Mouse (Mus musculus): ENCODE results near the gene Atp2b2. TPM values are rescaled to one million over a fixed set of nuclear protein-coding genes. Genes with fewer than 3 reads are reported as not detected.

Gene Atp2b2
- total and polyA plus RNA-seq, 3 experiments: 0.04 TPM; not detected in 2

DNA sequence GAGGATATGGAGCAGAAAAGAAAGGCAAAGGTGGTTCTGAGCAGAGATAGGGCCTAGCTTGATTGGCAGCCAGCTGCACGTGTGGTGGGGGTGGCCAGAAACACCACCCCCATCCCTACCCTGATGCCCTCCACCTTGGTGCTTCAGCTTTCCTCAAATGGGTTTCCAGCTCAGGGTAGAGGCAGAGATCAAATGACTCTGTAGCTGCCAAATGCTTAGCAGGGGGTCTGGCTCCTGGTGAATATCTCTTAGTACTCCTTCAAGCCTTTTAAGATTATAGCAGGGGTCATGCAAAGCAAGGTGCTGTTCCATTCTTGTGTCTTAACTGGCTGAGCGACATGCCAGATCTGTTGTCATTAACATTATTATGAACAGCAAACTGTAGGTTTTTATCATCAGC, 50.3 kb downstream of the Atp2b2 start:
- Histone ChIP-seq H3K9ac (ENCODE audit: control insufficient read depth, low read depth, low read length, poor library complexity, severe bottlenecking) (no peak overlapping the region), H3K79me2 (ENCODE audit: control insufficient read depth, insufficient read depth, low read length, poor library complexity) (no peaks in the 10 kb centered on the region), H3K4me1 (ENCODE audit: control insufficient read depth in 1 of 2, insufficient read depth in 2 of 2, low read length in 2 of 2) (no peaks in the 10 kb centered on the region), H3K27me3 (ENCODE audit: control insufficient read depth in 1 of 2, insufficient read depth in 2 of 2, low read length in 2 of 2) (no peaks in the 10 kb centered on the region), H3K27ac (ENCODE audit: control insufficient read depth, low read depth, low read length) (no peak overlapping the region), H3K36me3 (ENCODE audit: control insufficient read depth in 1 of 2, insufficient read depth in 2 of 2, low read length in 2 of 2) (no peaks in the 10 kb centered on the region), H3K9me3 (replicated peaks; ENCODE audit: insufficient read depth, low read length) (no peaks in the 10 kb centered on the region), H3K4me3 (ENCODE audit: control insufficient read depth in 1 of 2, insufficient read depth in 1 of 2, low read depth in 2 of 2, low read length in 2 of 2) (no peak overlapping the region)
- TF ChIP-seq GABPA (IDR thresholded peaks at IDR 0.05; ENCODE audit: low read depth, low read length) (no peak), ZMIZ1 (IDR thresholded peaks at IDR 0.05; ENCODE audit: low read depth, low read length) (no peak), JUND (IDR thresholded peaks at IDR 0.05; ENCODE audit: low read depth, low read length) (no peak), UBTF (IDR thresholded peaks at IDR 0.05; ENCODE audit: borderline replicate concordance, insufficient read depth, low read depth, low read length) (no peak), SMC3 (IDR thresholded peaks at IDR 0.05; ENCODE audit: low read depth, low read length) (no peak), MYC (IDR thresholded peaks at IDR 0.05; ENCODE audit: low read depth, low read length) (no peak), POLR2AphosphoS2 (IDR thresholded peaks at IDR 0.05; ENCODE audit: low read length) (no peak), E2F4 (IDR thresholded peaks at IDR 0.05; ENCODE audit: borderline replicate concordance, low read depth, low read length) (no peak), MXI1 (IDR thresholded peaks at IDR 0.05; ENCODE audit: low read depth, low read length) (no peak), USF1 (IDR thresholded peaks at IDR 0.05; ENCODE audit: low read depth, low read length) (no peak), BHLHE40 (IDR thresholded peaks at IDR 0.05; ENCODE audit: borderline replicate concordance, low read depth, low read length) (no peak), CHD1 (IDR thresholded peaks at IDR 0.05; ENCODE audit: low read depth, low read length) (no peak), GATA1 (IDR thresholded peaks at IDR 0.05; ENCODE audit: low read depth, low read length) (no peak), RCOR1 (IDR thresholded peaks at IDR 0.05; ENCODE audit: low read depth, low read length) (no peak), HCFC1 (IDR thresholded peaks at IDR 0.05; ENCODE audit: low read depth, low read length) (no peak), ZC3H11A (IDR thresholded peaks at IDR 0.05; ENCODE audit: low read depth, low read length) (no peak), USF2 (IDR thresholded peaks at IDR 0.05; ENCODE audit: borderline replicate concordance in 1 of 2, insufficient read depth in 1 of 2, low read depth in 1 of 2, low read length in 2 of 2) (no peak)
- DNase-seq (ENCODE audit: low read depth, low spot score): no peak

DNA sequence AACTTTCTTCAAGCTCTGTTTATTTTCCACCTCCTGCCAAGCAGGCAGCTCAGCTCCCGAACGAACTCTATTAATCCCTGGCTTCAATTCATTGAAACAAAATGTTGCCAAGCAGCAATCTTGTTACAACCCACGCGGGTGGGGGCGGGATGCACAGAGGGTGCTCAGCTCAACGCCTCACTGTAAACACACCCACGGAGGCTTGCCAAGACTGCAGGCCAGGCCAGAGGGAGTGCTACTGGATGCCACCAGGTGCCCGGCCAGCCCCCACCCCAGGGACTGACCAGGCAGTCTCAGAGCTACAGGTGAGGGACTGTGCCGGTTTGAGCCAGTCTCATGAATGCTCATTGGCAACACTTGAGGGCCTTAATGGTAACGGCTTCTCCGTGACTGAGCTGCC, 50.9 kb downstream of the Atp2b2 start:
- no peak for DNase-seq (ENCODE audit: low read depth, low spot score)
- Histone ChIP-seq H3K27me3 (ENCODE audit: control insufficient read depth in 1 of 2, insufficient read depth in 2 of 2, low read length in 2 of 2) (no peaks in the 10 kb centered on the region), H3K79me2 (ENCODE audit: control insufficient read depth, insufficient read depth, low read length, poor library complexity) (no peaks in the 10 kb centered on the region), H3K9me3 (replicated peaks; ENCODE audit: insufficient read depth, low read length) (no peaks in the 10 kb centered on the region), H3K36me3 (ENCODE audit: control insufficient read depth in 1 of 2, insufficient read depth in 2 of 2, low read length in 2 of 2) (no peaks in the 10 kb centered on the region), H3K4me3 (ENCODE audit: control insufficient read depth in 1 of 2, insufficient read depth in 1 of 2, low read depth in 2 of 2, low read length in 2 of 2) (no peak overlapping the region), H3K4me1 (ENCODE audit: control insufficient read depth in 1 of 2, insufficient read depth in 2 of 2, low read length in 2 of 2) (no peaks in the 10 kb centered on the region), H3K9ac (ENCODE audit: control insufficient read depth, low read depth, low read length, poor library complexity, severe bottlenecking) (no peak overlapping the region), H3K27ac (ENCODE audit: control insufficient read depth, low read depth, low read length) (no peak overlapping the region)
- TF ChIP-seq SMC3 (IDR thresholded peaks at IDR 0.05; ENCODE audit: low read depth, low read length) (no peak), ZKSCAN1 (IDR thresholded peaks at IDR 0.05; ENCODE audit: low read depth, low read length) (no peak), ZMIZ1 (IDR thresholded peaks at IDR 0.05; ENCODE audit: low read depth, low read length) (no peak), MYB (IDR thresholded peaks at IDR 0.05; ENCODE audit: low read depth, low read length) (no peak), KAT2A (conservative IDR thresholded peaks at IDR 0.05; ENCODE audit: low read depth, low read length) (no peak), SIN3A (IDR thresholded peaks at IDR 0.05; ENCODE audit: low read length) (no peak), ZNF384 (IDR thresholded peaks at IDR 0.05; ENCODE audit: low read depth, low read length) (no peak), USF2 (IDR thresholded peaks at IDR 0.05; ENCODE audit: borderline replicate concordance in 1 of 2, insufficient read depth in 1 of 2, low read depth in 1 of 2, low read length in 2 of 2) (no peak), USF1 (IDR thresholded peaks at IDR 0.05; ENCODE audit: low read depth, low read length) (no peak), GATA1 (IDR thresholded peaks at IDR 0.05; ENCODE audit: low read depth, low read length) (no peak), CHD1 (IDR thresholded peaks at IDR 0.05; ENCODE audit: low read depth, low read length) (no peak), POLR2AphosphoS2 (IDR thresholded peaks at IDR 0.05; ENCODE audit: low read length) (no peak), UBTF (IDR thresholded peaks at IDR 0.05; ENCODE audit: borderline replicate concordance, insufficient read depth, low read depth, low read length) (no peak), TCF12 (IDR thresholded peaks at IDR 0.05; ENCODE audit: low read depth, low read length) (no peak), NRF1 (IDR thresholded peaks at IDR 0.05; ENCODE audit: insufficient read depth, low read depth, low read length, poor library complexity, severe bottlenecking) (no peak), POLR2A (IDR thresholded peaks at IDR 0.05; ENCODE audit: control insufficient read depth in 1 of 2, insufficient read depth in 1 of 2, low read depth in 1 of 2, low read length in 2 of 2, poor library complexity in 1 of 2) (no peak), E2F4 (IDR thresholded peaks at IDR 0.05; ENCODE audit: borderline replicate concordance, low read depth, low read length) (no peak), CTCF (IDR thresholded peaks at IDR 0.05 in 2 of 3, conservative IDR thresholded peaks at IDR 0.05 in 1 of 3; ENCODE audit: control insufficient read depth in 1 of 3, insufficient read depth in 1 of 3, low read depth in 2 of 3, low read length in 3 of 3, poor library complexity in 1 of 3, severe bottlenecking in 1 of 3) (no peak)

All from MEL (cell line).